Mouse (Mus musculus) midbrain, postnatal 0 days (tissue): ENCODE measurements at regions not wholly inside any gene's neighbourhood (a gene's known extent, or its start where the extent isn't known, plus 50 kb on each side); places are given as distances from the start of the nearest gene placed in this dataset.

Source experiments
- ATAC-seq: fragments of 200-750 bp; cut with Nextera tagmentation; 2 replicates; pipeline ENCODE4 v1.8.0; 2017; ENCODE audit warnings: moderate number of reproducible peaks, mild to moderate bottlenecking, moderate TSS enrichment, moderate library complexity; ENCODE audit not compliant: low FRiP score
- DNase-seq: peaks from one replicate; pipeline ENCODE4 v3.0.0-alpha.2; 2015; ENCODE audit warnings: low spot score
- H3K27ac ChIP-seq: fragments of 300-500 bp; sonication (generic); 2 replicates; pipeline ENCODE4 v1.5.1; 2014; ENCODE audit warnings: low read depth, mild to moderate bottlenecking, low read length, mixed read lengths
- H3K27me3 ChIP-seq: fragments of 300-500 bp; sonication (generic); 2 replicates; pipeline ENCODE4 v1.6.1; 2014; ENCODE audit warnings: low read length, control low read depth, mixed read lengths; ENCODE audit not compliant: insufficient read depth
- H3K36me3 ChIP-seq: fragments of 300-500 bp; sonication (generic); 2 replicates; pipeline ENCODE4 v1.6.1; 2014; ENCODE audit warnings: low read length, control low read depth, mixed read lengths; ENCODE audit not compliant: insufficient read depth
- H3K4me1 ChIP-seq: fragments of 300-500 bp; sonication (generic); 2 replicates; pipeline ENCODE4 v1.6.1; 2014; ENCODE audit warnings: mild to moderate bottlenecking, control low read depth, antibody characterized with exemption, low read length, mixed read lengths; ENCODE audit not compliant: insufficient read depth
- H3K4me2 ChIP-seq: fragments of 300-500 bp; sonication (generic); 2 replicates; pipeline ENCODE4 v1.6.1; 2014; ENCODE audit warnings: low read depth, mild to moderate bottlenecking, low read length, mixed read lengths; ENCODE audit not compliant: poor library complexity, severe bottlenecking
- H3K4me3 ChIP-seq: fragments of 300-500 bp; sonication (generic); 2 replicates; pipeline ENCODE4 v1.5.1; 2014; ENCODE audit warnings: low read depth, mild to moderate bottlenecking, low read length, moderate library complexity
- H3K9ac ChIP-seq: fragments of 300-500 bp; sonication (generic); replicated peaks from 2 replicates; pipeline ENCODE4 v1.6.1; 2014; ENCODE audit warnings: mild to moderate bottlenecking, low read length, moderate library complexity, mixed read lengths; ENCODE audit not compliant: poor library complexity, severe bottlenecking
- H3K9me3 ChIP-seq: fragments of 300-500 bp; sonication (generic); 2 replicates; pipeline ENCODE4 v1.6.1; 2016; ENCODE audit warnings: low read length, control low read depth
- CTCF ChIP-seq: IDR thresholded peaks from 2 replicates; pipeline ENCODE4 v1.5.1; 2016; ENCODE audit warnings: antibody characterized with exemption, mild to moderate bottlenecking
- WGBS: fragments of 180-500 bp; shearing (Covaris S2); extraction: QIAGEN DNeasy Blood & Tissue Kit; methylation state at CpG from one replicate; pipeline ENCODE4 v1.1.7; 2014; 5-methylcytosine and 5-hydroxymethylcytosine counted together

DNA sequence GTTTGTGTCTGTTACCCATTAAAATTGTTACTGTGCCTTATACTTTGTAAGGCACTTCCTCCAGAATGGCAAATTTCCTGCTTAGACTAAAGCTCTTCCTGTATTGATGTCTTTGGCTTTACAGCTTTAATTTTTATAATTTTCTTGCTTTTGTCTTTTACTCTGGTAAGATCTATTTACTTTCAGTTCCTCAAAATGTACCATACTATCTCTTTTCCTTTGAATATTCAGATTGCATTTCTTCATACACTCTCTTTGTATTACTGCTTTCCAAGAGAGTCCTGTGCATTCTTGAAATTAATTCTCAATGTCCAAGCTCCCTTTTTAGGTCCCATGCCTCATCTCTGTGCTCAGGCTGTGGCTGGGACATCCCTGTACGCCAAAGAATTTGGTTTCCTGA lies 627.7 kb downstream of the Ttll7 start:
- Histone ChIP-seq H3K4me1 (no peaks in the 10 kb centered on the region), H3K9ac (no peak overlapping the region), H3K27ac (no peak overlapping the region), H3K36me3 (no peaks in the 10 kb centered on the region), H3K9me3 (no peaks in the 10 kb centered on the region), H3K4me3 (no peak overlapping the region), H3K27me3 (no peaks in the 10 kb centered on the region), H3K4me2 (no peak overlapping the region)
- no peak for TF ChIP-seq CTCF
- 96% methylated on average over 1 of the region's 1 CpGs for WGBS
- DNase-seq (no peak), ATAC-seq (no peak)
